Mouse (Mus musculus) spleen, embryonic (tissue): ENCODE results near the gene Dtx3.
"Not testable (repeated sequence)": the region's sequence is repeated elsewhere in the genome, so short reads cannot be mapped to it uniquely, and the experiment has no call there.

Source experiments
- CTCF ChIA-PET: fragments of 350-600 bp; sonication (Branson Sonifier 250); formaldehyde crosslinking; loops from one replicate; lab custom pipeline; 2022; lab: Charles Lee

The Dtx3 gene

GRCm38 (mm10) chr10:127208921-127209320, 13.4 kb upstream of the Dtx3 start:
- CTCF ChIA-PET = interaction anchor here (0.5 kb wide), 1 partner anchor 788 kb away, joined by 13 read pairs; no protein-coding TSS in a partner anchor

GRCm38 (mm10) chr10:127205373-127205772, 9.8 kb upstream of the Dtx3 start:
- CTCF ChIA-PET = no interaction called here

GRCm38 (mm10) chr10:127204589-127204988, 9.1 kb upstream of the Dtx3 start:
- CTCF ChIA-PET = no interaction called here

GRCm38 (mm10) chr10:127203106-127203505, 7.6 kb upstream of the Dtx3 start:
- CTCF ChIA-PET = no interaction called here

GRCm38 (mm10) chr10:127200279-127200678, 4.8 kb upstream of the Dtx3 start:
- CTCF ChIA-PET = no interaction called here

GRCm38 (mm10) chr10:127199474-127199873, 3.9 kb upstream of the Dtx3 start:
- CTCF ChIA-PET = no interaction called here

GRCm38 (mm10) chr10:127199068-127199467, 3.5 kb upstream of the Dtx3 start:
- CTCF ChIA-PET = no interaction called here

- CTCF ChIA-PET = no interaction called here
Observed at GRCm38 (mm10) chr10:127198492-127198891, 3.0 kb upstream of the Dtx3 start.

- CTCF ChIA-PET = no interaction called here
Observed at GRCm38 (mm10) chr10:127197505-127198110, 2.1 kb upstream of the Dtx3 start.

- CTCF ChIA-PET = no interaction called here
Observed at GRCm38 (mm10) chr10:127197104-127197503, 1.6 kb upstream of the Dtx3 start.

- CTCF ChIA-PET = interaction anchor here (0.6 kb wide), 1 partner anchor 67 kb away, joined by 5 read pairs; no protein-coding TSS in a partner anchor
Observed at GRCm38 (mm10) chr10:127196392-127196791, 864 bp upstream of the Dtx3 start.

- CTCF ChIA-PET = interaction anchor here (0.7 to 1.2 kb wide), 2 partner anchors 14 to 36 kb away, joined by 3 read pairs; partner anchors contain the start of gene Slc26a10
Observed at GRCm38 (mm10) chr10:127194428-127195327, 850 bp downstream of the Dtx3 start.

- CTCF ChIA-PET = no interaction called here
Observed at GRCm38 (mm10) chr10:127193011-127193410, 2.5 kb downstream of the Dtx3 start.

- CTCF ChIA-PET = not testable (repeated sequence)
Observed at GRCm38 (mm10) chr10:127192057-127192328, 3.5 kb downstream of the Dtx3 start.

- CTCF ChIA-PET = no interaction called here
Observed at GRCm38 (mm10) chr10:127191191-127192056, 4.1 kb downstream of the Dtx3 start.

- CTCF ChIA-PET = interaction anchor here (0.7 kb wide), 1 partner anchor 13 kb away, joined by 3 read pairs; no protein-coding TSS in a partner anchor
Observed at GRCm38 (mm10) chr10:127190398-127191190, 4.9 kb downstream of the Dtx3 start.

- CTCF ChIA-PET = interaction anchor here (0.7 kb wide), 1 partner anchor 14 kb away, joined by 3 read pairs; no protein-coding TSS in a partner anchor
Observed at GRCm38 (mm10) chr10:127189651-127190381, 5.7 kb downstream of the Dtx3 start, which contains the start of gene Arhgef25. TSS of gene Arhgef25 (minus strand) at chr10:127190083.

GRCm38 (mm10) chr10:127189116-127189650, 6.3 kb downstream of the Dtx3 start:
- CTCF ChIA-PET = interaction anchor here (0.7 kb wide), 1 partner anchor 10 kb away, joined by 3 read pairs; no protein-coding TSS in a partner anchor

- CTCF ChIA-PET = interaction anchor here (0.5 to 0.7 kb wide), 3 partner anchors 10 to 36 kb away, joined by 3 to 4 read pairs (median 3); no protein-coding TSS in a partner anchor
Observed at GRCm38 (mm10) chr10:127188465-127189115, 6.9 kb downstream of the Dtx3 start.
